Comparison of ENCODE assay signal across 16 mouse cellular contexts in the genomic region with DNA sequence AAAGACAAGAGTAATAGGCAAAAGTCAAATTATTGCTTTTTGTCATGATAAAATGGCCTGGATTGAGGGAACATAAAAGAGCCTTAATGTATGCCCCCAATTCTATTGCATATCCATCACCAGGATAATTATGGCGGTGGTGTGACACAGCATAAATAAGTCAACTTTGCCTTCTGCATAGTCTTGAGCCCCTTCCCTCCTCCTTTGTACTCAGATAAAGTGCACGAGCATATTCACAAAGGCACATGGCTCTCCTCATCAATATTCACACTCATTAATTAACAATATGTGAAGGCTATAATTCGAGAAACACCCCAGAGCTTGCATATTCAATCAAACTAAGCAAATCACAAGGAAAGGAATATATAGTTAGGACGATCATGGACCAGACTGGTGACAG.
"Had no signal": no experiment of that assay in that cellular context is flagged by ENCODE, and none has a peak within 500 bp of the region (broad histone marks: within the 10 kb centered on the region; RNA-seq: fewer than 3 reads in every experiment).

No protein-coding gene starts in this region.

- H3K4me1 ChIP-seq: kidney, embryonic 15.5 days; limb, embryonic 15.5 days; liver, embryonic 12.5 days; neural tube, embryonic 12.5 days had no signal

- H3K27ac ChIP-seq: kidney, embryonic 15.5 days; left cerebral cortex, adult 2 months; limb, embryonic 15.5 days; liver, embryonic 12.5 days; neural tube, embryonic 12.5 days had no signal

- H3K9me3 ChIP-seq: kidney, embryonic 15.5 days; limb, embryonic 15.5 days; liver, embryonic 12.5 days; neural tube, embryonic 12.5 days had no signal

- H3K36me3 ChIP-seq: kidney, embryonic 15.5 days; limb, embryonic 15.5 days; liver, embryonic 12.5 days; neural tube, embryonic 12.5 days had no signal

- H3K4me3 ChIP-seq: kidney, embryonic 15.5 days; left cerebral cortex, adult 2 months; limb, embryonic 15.5 days; liver, embryonic 12.5 days; myocyte; neural tube, embryonic 12.5 days had no signal

- ATAC-seq: liver, embryonic 12.5 days had no signal

- H3K4me2 ChIP-seq: kidney, embryonic 15.5 days; limb, embryonic 15.5 days; liver, embryonic 12.5 days; lung, embryonic 14.5 days; neural tube, embryonic 12.5 days had no signal

- H3K27me3 ChIP-seq: kidney, embryonic 15.5 days; limb, embryonic 15.5 days; liver, embryonic 12.5 days; neural tube, embryonic 12.5 days had no signal

- H3K9ac ChIP-seq: kidney, embryonic 15.5 days; limb, embryonic 15.5 days; liver, embryonic 12.5 days; lung, embryonic 14.5 days; neural tube, embryonic 12.5 days had no signal

- DNase-seq: kidney, adult 2 months; kidney, postnatal 14 days; lung, embryonic 14.5 days; lung, postnatal 10 days; lung, postnatal 4 days; retina, postnatal 1 day; right cerebral cortex, postnatal 4 days; spleen, adult 18-20 months; thymus, adult 18-20 months; thymus, postnatal 25 days had no signal
